Comparison of ENCODE assay signal across 8 mouse cellular contexts in genomic region chr2:21206278-21206677, GRCm38 (mm10). TPM values are rescaled to one million over a fixed set of nuclear protein-coding genes. Genes with fewer than 3 reads are reported as not detected.
DNase-seq lines count a peak whose midpoint lies in the region; ATAC-seq and TF ChIP-seq lines count a peak whose summit lies in the region.

No protein-coding gene starts in this region.

- H3K27ac ChIP-seq in heart, embryonic 16.5 days (ENCODE audit: low read length), result no peak overlapping the region; the same call in 1 of the 2 replicates
- H3K27ac ChIP-seq in forebrain, postnatal 0 days (ENCODE audit: low read depth, low read length), result peak overlapping the region; percentile 90
- peak overlapping the region; percentile 22; the same call in 1 of the 2 replicates for H3K27ac ChIP-seq in macrophage

- no peak for DNase-seq in heart, adult 8-10 months (ENCODE audit: low spot score)
- no peak for DNase-seq in G1E (ENCODE audit: low spot score)
- no peak for DNase-seq in forebrain, postnatal 0 days
- DNase-seq in urinary bladder, postnatal 10 days (ENCODE audit: low spot score), result no peak
- DNase-seq in ovary, postnatal 36 days (ENCODE audit: low spot score), result no peak
- no peak for DNase-seq in adrenal gland, postnatal 4 days (ENCODE audit: low spot score in 2 of 2)

- no peaks in the 10 kb centered on the region for H3K9me3 ChIP-seq in heart, embryonic 16.5 days (replicated peaks; ENCODE audit: control insufficient read depth, low read length)
- no peaks in the 10 kb centered on the region for H3K9me3 ChIP-seq in G1E (replicated peaks)
- no peaks in the 10 kb centered on the region for H3K9me3 ChIP-seq in forebrain, postnatal 0 days (ENCODE audit: low read length)

- no peak for ATAC-seq in heart, embryonic 16.5 days (replicated peaks; ENCODE audit: extremely low read depth, insufficient read depth, low FRiP score)
- no peak for ATAC-seq in G1E (ENCODE audit: extremely low read depth, insufficient number of reproducible peaks, low FRiP score, poor library complexity, severe bottlenecking)
- no peak for ATAC-seq in forebrain, postnatal 0 days

- no peaks in the 10 kb centered on the region for H3K27me3 ChIP-seq in heart, embryonic 16.5 days (ENCODE audit: control insufficient read depth, insufficient read depth, low read length)
- H3K27me3 ChIP-seq in G1E (ENCODE audit: insufficient read depth, low read length), result no peaks in the 10 kb centered on the region
- H3K27me3 ChIP-seq in forebrain, postnatal 0 days (ENCODE audit: insufficient read depth, low read length), result no peaks in the 10 kb centered on the region

- H3K79me2 ChIP-seq in macrophage (ENCODE audit: inconsistent target), result no peaks in the 10 kb centered on the region

- peak overlapping the region; percentile 71 for H3K9ac ChIP-seq in heart, embryonic 16.5 days (ENCODE audit: low read length)
- peak overlapping the region; percentile 74 for H3K9ac ChIP-seq in forebrain, postnatal 0 days

- peak overlapping the region; percentile 70 for H3K4me3 ChIP-seq in heart, embryonic 16.5 days (ENCODE audit: low read length)
- peak overlapping the region; percentile 77 for H3K4me3 ChIP-seq in G1E (ENCODE audit: low read depth, low read length)
- peak overlapping the region; percentile 74 for H3K4me3 ChIP-seq in forebrain, postnatal 0 days (ENCODE audit: low read depth, low read length)
- H3K4me3 ChIP-seq in macrophage (ENCODE audit: inconsistent target), result peak overlapping the region; percentile 42

- peaks cover 12% of the 10 kb centered on the region for H3K4me1 ChIP-seq in heart, embryonic 16.5 days (ENCODE audit: control insufficient read depth, insufficient read depth, low read length)
- peaks cover 19% of the 10 kb centered on the region for H3K4me1 ChIP-seq in G1E (ENCODE audit: insufficient read depth, low read depth, low read length)
- H3K4me1 ChIP-seq in forebrain, postnatal 0 days (ENCODE audit: insufficient read depth), result 0 out of 2 replicates have a peak, but pooled peaks cover 10% of the 10 kb centered on the region

- TF ChIP-seq CTCF in G1E (IDR thresholded peaks at IDR 0.05; ENCODE audit: low read depth, low read length), result no peak
- no peak for TF ChIP-seq CTCF in forebrain, postnatal 0 days (IDR thresholded peaks at IDR 0.05; ENCODE audit: low read depth)

- no peaks in the 10 kb centered on the region for H3K36me3 ChIP-seq in heart, embryonic 16.5 days (ENCODE audit: control insufficient read depth, insufficient read depth)
- H3K36me3 ChIP-seq in G1E (replicated peaks) (no peaks in the 10 kb centered on the region), macrophage (ENCODE audit: inconsistent target) (no peaks in the 10 kb centered on the region)
- no peaks in the 10 kb centered on the region for H3K36me3 ChIP-seq in forebrain, postnatal 0 days (ENCODE audit: insufficient read depth)

- WGBS in heart, embryonic 16.5 days, result 37% methylated on average over 6 of the region's 6 CpGs
- WGBS in forebrain, postnatal 0 days, result 31% methylated on average over 6 of the region's 6 CpGs
- WGBS in macrophage (ENCODE audit: missing documents), result 25% methylated on average over 6 of the region's 6 CpGs

- peak overlapping the region; percentile 86 for H3K4me2 ChIP-seq in heart, embryonic 16.5 days (ENCODE audit: low read depth, low read length)
- H3K4me2 ChIP-seq in forebrain, postnatal 0 days (ENCODE audit: low read depth), result peak overlapping the region; percentile 68

RNA-seq across cellular contexts. Expression of gene Thnsl1, which starts 0.8 kb away (rescaled TPM):
- polyA plus RNA-seq in heart, embryonic 16.5 days (2015; fragmentation: Nextera tagmentation; extraction: Ambion mirVana), result 5.7 and 6.5 TPM in 2 replicates
- total RNA-seq in heart, adult 8-10 months (2022), result 10 to 100 TPM in 1 of 4 experiments, 1 to 10 TPM in 3; 7.4 to 10.5 (median 9.1) TPM
- total RNA-seq in G1E (2014; fragmentation: Nextera tagmentation), result 5.2 and 9.9 TPM in 2 replicates
- total RNA-seq in G1E (2017), result 6.2 and 7.0 TPM in 2 replicates
- 0.57 and 1.2 TPM in 2 replicates for polyA plus RNA-seq in G1E (2012)
- total RNA-seq in forebrain, postnatal 0 days (2014; rRNA removed), result 21.8 and 22.8 TPM in 2 replicates
- 17.6 and 19.4 TPM in 2 replicates for polyA plus RNA-seq in forebrain, postnatal 0 days (2015; fragmentation: Nextera tagmentation; extraction: Ambion mirVana)
- total RNA-seq in macrophage (2018; cell fraction: chromatin; rRNA removed), result 1 to 10 TPM in 22 of 26 experiments, under 1 TPM in 4; 0.56 to 9.8 (median 2.9) TPM
- 1 to 10 TPM in 25 of 26 experiments, under 1 TPM in 1; 0.81 to 4.4 (median 3.3) TPM for total RNA-seq in macrophage (2018; cell fraction: cytosol; rRNA removed)
- 1 to 10 TPM; 1.4 to 8.5 (median 2.7) TPM for total RNA-seq in macrophage (2018; cell fraction: nucleus; rRNA removed)
- polyA plus RNA-seq in macrophage (2018), result 2.5 to 4.6 TPM (median 2.8 TPM) in 3 replicates
- total RNA-seq in adrenal gland, postnatal 4 days (2021), result 1 to 10 TPM; 6.5 to 7.3 TPM

RNA-seq across cellular contexts. Expression of gene Enkur, which starts 1.1 kb away (rescaled TPM):
- polyA plus RNA-seq in heart, embryonic 16.5 days (2015; fragmentation: Nextera tagmentation; extraction: Ambion mirVana), result 2.0 and 2.2 TPM in 2 replicates
- 1 to 10 TPM; 1.0 to 1.1 (median 1.1) TPM for total RNA-seq in heart, adult 8-10 months (2022)
- not detected in 2 replicates for total RNA-seq in G1E (2014; fragmentation: Nextera tagmentation)
- 0.22 and 0.52 TPM in 2 replicates for total RNA-seq in G1E (2017)
- polyA plus RNA-seq in G1E (2012), result not detected in 2 replicates
- total RNA-seq in forebrain, postnatal 0 days (2014; rRNA removed), result 4.5 and 5.4 TPM in 2 replicates
- 5.2 and 8.1 TPM in 2 replicates for polyA plus RNA-seq in forebrain, postnatal 0 days (2015; fragmentation: Nextera tagmentation; extraction: Ambion mirVana)
- total RNA-seq in macrophage (2018; cell fraction: chromatin; rRNA removed), result not detected
- total RNA-seq in macrophage (2018; cell fraction: cytosol; rRNA removed), result under 1 TPM in 14 of 26 experiments, not detected in 12; 0.10 to 0.43 (median 0.19) TPM
- 1 to 10 TPM in 4 of 26 experiments, under 1 TPM in 3, not detected in 19; 0.56 to 1.9 (median 1.3) TPM for total RNA-seq in macrophage (2018; cell fraction: nucleus; rRNA removed)
- polyA plus RNA-seq in macrophage (2018), result not detected in 3 replicates
- total RNA-seq in adrenal gland, postnatal 4 days (2021), result 1 to 10 TPM; 1.2 to 2.3 TPM
